Mouse (Mus musculus) ES-Bruce4 (cell line): ENCODE data around the gene Tns2. TPM values are rescaled to one million over a fixed set of nuclear protein-coding genes. Genes with fewer than 3 reads are reported as not detected.

Experiments used
- H3K27ac ChIP-seq: 2 replicates; pipeline ENCODE4 v1.5.1; 2012; ENCODE audit warnings: low read length, inconsistent platforms; ENCODE audit not compliant: insufficient read depth
- H3K27me3 ChIP-seq: 2 replicates; pipeline ENCODE4 v1.6.1; 2012; ENCODE audit warnings: mild to moderate bottlenecking, low read length, inconsistent platforms; ENCODE audit not compliant: control insufficient read depth, poor library complexity, insufficient read depth, severe bottlenecking
- H3K36me3 ChIP-seq: 2 replicates; pipeline ENCODE4 v1.6.1; 2012; ENCODE audit warnings: inconsistent platforms, mild to moderate bottlenecking, low read length, moderate library complexity; ENCODE audit not compliant: control insufficient read depth, poor library complexity, insufficient read depth, severe bottlenecking
- H3K4me1 ChIP-seq: one replicate; pipeline ENCODE4 v1.8.1; 2011; ENCODE audit warnings: low read length; ENCODE audit not compliant: control insufficient read depth, insufficient read depth
- H3K4me3 ChIP-seq: 2 replicates; pipeline ENCODE4 v1.5.1; 2011; ENCODE audit warnings: low read depth, mild to moderate bottlenecking, low read length
- H3K9ac ChIP-seq: 2 replicates; pipeline ENCODE4 v1.6.1; 2012; ENCODE audit warnings: low read depth, mild to moderate bottlenecking, inconsistent platforms; ENCODE audit not compliant: poor library complexity, severe bottlenecking
- H3K9me3 ChIP-seq: replicated peaks from 2 replicates; pipeline ENCODE4 v1.6.1; 2012; ENCODE audit warnings: mild to moderate bottlenecking, low read length, inconsistent platforms; ENCODE audit not compliant: control insufficient read depth, poor library complexity, insufficient read depth, severe bottlenecking
- CTCF ChIP-seq: IDR thresholded peaks from one replicate; pipeline ENCODE4 v1.8.1; 2011; ENCODE audit warnings: low read depth, low read length
- EP300 ChIP-seq: IDR thresholded peaks from 2 replicates; pipeline ENCODE4 v1.6.1; 2011; ENCODE audit warnings: low read depth, low read length; ENCODE audit not compliant: insufficient read depth
- POLR2A ChIP-seq: IDR thresholded peaks from one replicate; pipeline ENCODE4 v1.8.1; 2011; ENCODE audit warnings: low read length; ENCODE audit not compliant: insufficient read depth
- polyA plus RNA-seq: library from polyadenylated mRNA; stranded (reverse); fragments of >200 nt; gene quantifications from 2 replicates; pipeline ENCODE4 v1.2.4, GENCODE M21; 2011; ENCODE audit warnings: low read depth; ENCODE audit not compliant: missing spikeins, insufficient read depth, insufficient read length

Tns2 gene
- polyA plus RNA-seq, 1 experiment: 10.4 TPM

DNA sequence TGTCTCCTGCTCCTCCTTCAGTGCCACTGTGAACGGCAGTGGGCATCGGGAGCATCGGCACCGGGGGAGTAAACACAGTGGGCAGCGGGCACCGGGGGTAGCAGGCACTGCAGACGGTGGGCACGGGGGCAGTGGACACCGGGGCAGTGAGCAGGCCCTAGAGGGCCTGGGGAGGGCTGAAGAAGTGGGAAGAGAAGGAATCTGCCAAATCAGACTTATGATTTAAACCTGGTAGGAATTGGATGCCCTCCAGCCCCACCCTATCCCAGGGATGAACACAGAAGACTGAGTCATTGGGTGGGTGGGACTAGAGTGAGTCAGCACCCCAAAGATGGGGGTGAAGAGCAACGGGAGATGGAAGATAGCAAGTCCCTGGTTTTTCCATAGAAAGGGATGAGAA is 45.1 kb downstream of the Tns2 start:
- TF ChIP-seq CTCF: no peak
- TF ChIP-seq POLR2A: no peak
- TF ChIP-seq EP300: no peak
- H3K4me1 ChIP-seq: no peaks in the 10 kb centered on the region
- peaks cover 11% of the 10 kb centered on the region; the same call in 1 of the 2 replicates for H3K27me3 ChIP-seq
- H3K4me3 ChIP-seq: no peak overlapping the region
- H3K9me3 ChIP-seq: no peaks in the 10 kb centered on the region
- no peak overlapping the region for H3K27ac ChIP-seq
- H3K9ac ChIP-seq: no peak overlapping the region
- no peaks in the 10 kb centered on the region for H3K36me3 ChIP-seq

DNA sequence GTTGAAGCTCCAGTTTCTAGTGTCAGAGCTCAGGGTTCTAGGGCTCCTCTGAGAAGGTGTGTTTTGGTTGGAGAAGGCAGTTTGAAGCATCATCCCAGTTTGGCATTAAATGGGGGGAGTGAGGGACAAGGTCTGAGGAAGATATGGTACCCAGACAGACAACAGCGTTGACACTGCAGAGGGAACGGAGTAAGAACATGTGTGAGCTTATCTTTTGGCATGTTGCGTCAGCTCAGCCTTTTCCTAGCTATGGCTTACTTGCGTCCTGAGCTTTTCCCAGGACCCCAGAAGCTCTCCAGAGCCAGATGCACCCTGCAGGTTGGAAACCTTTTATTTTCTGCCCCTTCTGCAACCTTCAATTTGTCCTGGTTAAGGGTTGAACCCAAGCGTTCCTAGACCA is 45.9 kb downstream of the Tns2 start:
- Histone ChIP-seq H3K9me3 (no peaks in the 10 kb centered on the region), H3K27ac (no peak overlapping the region), H3K27me3 (peaks cover 11% of the 10 kb centered on the region; the same call in 1 of the 2 replicates), H3K9ac (no peak overlapping the region), H3K4me3 (no peak overlapping the region), H3K4me1 (peaks cover 4% of the 10 kb centered on the region), H3K36me3 (no peaks in the 10 kb centered on the region)
- TF ChIP-seq POLR2A: no peak
- no peak for TF ChIP-seq CTCF
- no peak for TF ChIP-seq EP300

DNA sequence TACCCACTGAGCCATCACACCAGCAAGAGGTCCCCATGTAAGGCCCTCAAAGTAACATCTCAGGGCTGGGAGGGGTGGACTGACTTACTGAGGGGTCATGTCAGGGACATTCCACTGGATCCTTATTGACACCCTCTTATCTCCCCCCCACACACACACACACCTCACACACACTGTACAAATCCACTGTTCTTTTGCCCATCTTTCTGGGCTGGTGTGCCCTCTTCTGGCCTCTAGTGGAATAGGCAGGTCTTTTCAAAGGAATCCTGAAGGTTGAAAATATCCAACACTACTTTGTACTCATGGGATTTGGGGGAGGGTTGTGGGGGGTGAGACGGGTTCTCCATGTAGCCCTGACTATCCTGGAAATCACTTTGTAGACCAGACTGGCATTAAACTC is 46.7 kb downstream of the Tns2 start:
- TF ChIP-seq POLR2A: no peak
- peak; percentile 23 for TF ChIP-seq CTCF
- peaks cover 5% of the 10 kb centered on the region for H3K4me1 ChIP-seq
- no peak overlapping the region for H3K27ac ChIP-seq
- no peaks in the 10 kb centered on the region for H3K9me3 ChIP-seq
- no peak overlapping the region for H3K9ac ChIP-seq
- peaks cover 11% of the 10 kb centered on the region; the same call in 1 of the 2 replicates for H3K27me3 ChIP-seq
- H3K4me3 ChIP-seq: no peak overlapping the region
- no peaks in the 10 kb centered on the region for H3K36me3 ChIP-seq

DNA sequence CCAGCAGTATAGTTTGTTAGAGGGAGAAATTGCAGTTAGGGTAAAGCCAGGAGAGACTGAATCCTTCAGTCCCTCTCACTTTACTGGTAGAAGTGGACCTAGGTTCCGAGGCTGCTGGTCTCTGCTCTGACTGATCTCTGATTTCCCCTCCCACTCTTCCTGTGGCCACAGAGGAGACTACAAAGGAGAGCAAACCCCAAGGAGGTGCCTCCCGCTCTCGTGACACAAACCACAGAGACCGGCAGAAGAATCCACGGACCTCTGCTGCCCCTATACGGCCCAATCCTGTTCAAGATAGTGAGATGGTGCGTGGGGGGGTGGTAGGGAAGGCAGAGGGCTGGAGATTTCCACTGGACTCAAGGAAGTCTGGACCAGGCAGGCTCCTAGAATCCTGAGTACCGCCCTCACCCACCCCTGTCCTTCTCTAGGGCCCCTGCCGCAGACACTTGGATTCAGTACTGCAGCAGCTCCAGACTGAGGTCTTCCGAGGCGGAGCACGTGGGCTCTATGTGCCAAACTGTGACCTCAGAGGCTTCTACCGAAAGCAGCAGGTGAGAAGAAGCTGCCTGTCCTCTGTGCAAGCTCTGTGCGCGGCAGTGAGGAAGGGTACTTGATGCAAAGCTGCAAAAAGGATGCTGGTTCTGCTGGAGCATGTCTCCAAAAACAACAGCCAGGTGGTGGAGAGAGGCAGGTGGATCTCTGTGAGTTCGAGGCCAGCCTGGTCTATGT is 47.6 kb downstream of the Tns2 start:
- H3K9me3 ChIP-seq: no peaks in the 10 kb centered on the region
- H3K9ac ChIP-seq: no peak overlapping the region
- H3K27me3 ChIP-seq: peaks cover 11% of the 10 kb centered on the region; the same call in 1 of the 2 replicates
- no peak for TF ChIP-seq CTCF
- no peak for TF ChIP-seq EP300
- TF ChIP-seq POLR2A: no peak
- no peak overlapping the region for H3K27ac ChIP-seq
- no peaks in the 10 kb centered on the region for H3K36me3 ChIP-seq
- H3K4me3 ChIP-seq: no peak overlapping the region
- H3K4me1 ChIP-seq: peaks cover 6% of the 10 kb centered on the region

DNA sequence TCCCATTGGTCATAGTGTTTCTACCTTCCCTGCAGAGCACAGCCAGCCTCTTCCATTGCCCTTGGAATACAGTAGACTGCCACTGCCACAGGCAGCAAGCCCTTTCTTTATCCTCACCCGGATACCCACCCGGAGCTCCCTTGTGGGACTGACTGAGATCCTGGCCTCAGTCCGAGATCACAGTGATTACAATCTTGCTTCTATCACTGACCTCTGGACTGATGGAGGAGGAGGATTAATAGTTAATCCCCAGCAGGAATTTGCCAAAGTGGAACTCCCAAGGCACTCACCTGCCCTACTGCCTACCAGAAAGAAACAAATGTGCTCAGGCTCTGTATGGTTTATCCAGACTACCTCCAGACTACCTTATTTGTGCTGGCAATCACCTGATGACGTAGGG is 49.3 kb downstream of the Tns2 start:
- Histone ChIP-seq H3K9me3 (no peaks in the 10 kb centered on the region), H3K4me1 (peaks cover 7% of the 10 kb centered on the region), H3K4me3 (no peak overlapping the region), H3K27me3 (0 out of 2 replicates have a peak, but pooled peaks cover 5% of the 10 kb centered on the region), H3K27ac (no peak overlapping the region), H3K9ac (no peak overlapping the region), H3K36me3 (no peaks in the 10 kb centered on the region)
- TF ChIP-seq EP300: no peak
- TF ChIP-seq CTCF: no peak
- no peak for TF ChIP-seq POLR2A

DNA sequence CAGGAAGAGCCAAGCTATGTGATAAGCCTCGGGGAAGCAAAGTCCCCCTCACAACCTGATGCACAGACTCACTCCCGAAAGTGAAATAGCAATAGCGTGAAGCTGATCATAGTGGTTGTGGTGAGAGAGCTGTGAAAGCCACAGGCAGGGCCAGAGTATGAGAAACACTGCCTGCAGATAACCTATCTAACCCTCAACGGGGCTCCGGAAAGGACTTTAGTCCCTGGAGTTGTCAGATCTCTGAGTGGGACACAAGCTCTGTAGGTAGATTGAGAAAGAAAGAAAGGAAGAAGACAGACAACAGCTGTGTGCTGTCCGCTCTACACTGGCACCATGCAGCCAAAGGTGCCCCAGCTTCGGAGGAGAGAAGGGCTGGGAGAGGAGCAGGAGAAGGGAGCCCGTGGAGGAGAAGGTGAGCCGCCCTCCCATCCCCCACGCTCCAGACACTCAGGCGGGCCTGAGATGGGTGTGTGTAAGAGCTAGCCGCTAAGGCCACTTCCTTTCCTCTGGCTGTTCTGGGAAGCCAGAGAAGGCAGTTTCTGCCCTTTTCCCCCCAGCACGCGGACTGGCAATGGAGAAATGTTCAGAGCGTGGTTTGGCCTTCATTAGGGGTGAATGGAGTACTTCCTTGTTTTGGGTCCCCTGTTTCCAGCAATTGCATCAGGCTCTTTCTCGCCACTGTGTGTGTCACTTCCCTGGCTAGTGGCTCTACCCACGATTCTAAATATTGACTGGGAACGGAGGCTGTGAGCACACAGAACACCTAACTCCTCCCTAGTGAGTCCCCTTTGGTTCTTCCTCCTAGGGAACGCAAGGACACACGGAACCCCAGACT is 50.3 kb downstream of the Tns2 start, which contains the start of gene Soat2:
TSS of gene Soat2 (plus strand) at position 226 of the 835 bp plus-strand sequence.
- Histone ChIP-seq H3K4me1 (peaks cover 7% of the 10 kb centered on the region), H3K9me3 (no peaks in the 10 kb centered on the region), H3K9ac (peak within 1 kb of the TSS; percentile 45), H3K36me3 (no peaks in the 10 kb centered on the region), H3K27ac (no peak within 1 kb of the TSS), H3K4me3 (peak within 1 kb of the TSS; percentile 2; the same call in 1 of the 2 replicates), H3K27me3 (no peaks in the 10 kb centered on the region)
- TF ChIP-seq CTCF (no peak), POLR2A (no peak), EP300 (no peak)
